Mouse (Mus musculus) olfactory bulb, adult 2 months (tissue): ENCODE measurements at regions not wholly inside any gene's neighbourhood (a gene's known extent, or its start where the extent isn't known, plus 50 kb on each side); places are given as distances from the start of the nearest gene placed in this dataset.

Experiments
- CTCF ChIP-seq: fragments of 200-500 bp; IDR thresholded peaks from 2 replicates; pipeline ENCODE4 v1.5.1; 2012; ENCODE audit warnings: low read depth, mild to moderate bottlenecking, low read length, moderate library complexity; ENCODE audit not compliant: insufficient read depth
- POLR2A ChIP-seq: fragments of 200-500 bp; IDR thresholded peaks from 2 replicates; pipeline ENCODE4 v1.6.1; 2012; ENCODE audit warnings: mild to moderate bottlenecking, low read depth, low read length, moderate library complexity; ENCODE audit not compliant: insufficient read depth

- TF ChIP-seq POLR2A (no peak), CTCF (no peak)
Observed at GRCm38 (mm10) chr9:61833226-61833625, 81.1 kb downstream of the Rplp1 start.
